Mouse (Mus musculus): ENCODE data around the gene 3110001I22Rik. TPM values are rescaled to one million over a fixed set of nuclear protein-coding genes. Genes with fewer than 3 reads are reported as not detected.

3110001I22Rik gene
- polyA plus RNA-seq, 1 experiment from 2014 or later, result 7.0 TPM

Other genes with a start within 250 kb of the 3110001I22Rik start
- 31.2 and 31.4 TPM in 2 replicates for gene Parn, start 3.8 kb upstream of the 3110001I22Rik start, polyA plus RNA-seq (2015; fragmentation: Nextera tagmentation; extraction: Ambion mirVana)
- gene Bfar, start 71 bp upstream of the 3110001I22Rik start, polyA plus RNA-seq (2015; fragmentation: Nextera tagmentation; extraction: Ambion mirVana), result 49.4 and 52.5 TPM in 2 replicates
- 0.43 and 0.47 TPM in 2 replicates for gene Pla2g10, start 59.1 kb downstream of the 3110001I22Rik start, polyA plus RNA-seq (2015; fragmentation: Nextera tagmentation; extraction: Ambion mirVana)
- gene Rrn3, start 108.8 kb downstream of the 3110001I22Rik start, polyA plus RNA-seq (2015; fragmentation: Nextera tagmentation; extraction: Ambion mirVana), result 86.7 and 89.4 TPM in 2 replicates
- gene Ntan1, start 146.9 kb downstream of the 3110001I22Rik start, polyA plus RNA-seq (2015; fragmentation: Nextera tagmentation; extraction: Ambion mirVana), result 197 and 199 TPM in 2 replicates
- gene Pdxdc1, start 231.2 kb downstream of the 3110001I22Rik start, polyA plus RNA-seq (2015; fragmentation: Nextera tagmentation; extraction: Ambion mirVana), result 69.0 and 76.7 TPM in 2 replicates
- 33.1 and 34.9 TPM in 2 replicates for gene Mpv17l, start 231.2 kb downstream of the 3110001I22Rik start, polyA plus RNA-seq (2015; fragmentation: Nextera tagmentation; extraction: Ambion mirVana)